Mouse (Mus musculus): ENCODE measurements around the gene Ptprn2. TPM values are rescaled to one million over a fixed set of nuclear protein-coding genes. Genes with fewer than 3 reads are reported as not detected.
"Not testable (repeated sequence)": the region's sequence is repeated elsewhere in the genome, so short reads cannot be mapped to it uniquely, and the experiment has no call there.

Gene Ptprn2
- polyA plus RNA-seq, 1 experiment from 2014 or later = 6.9 TPM

- H3K9me3 ChIP-seq (ENCODE audit: control insufficient read depth, low read length) = no peaks in the 10 kb centered on the region
- no peaks in the 10 kb centered on the region for H3K36me3 ChIP-seq (ENCODE audit: control insufficient read depth, insufficient read depth, low read length)
- H3K4me2 ChIP-seq (replicated peaks; ENCODE audit: low read depth, low read length) = no peak overlapping the region
- H3K4me1 ChIP-seq (replicated peaks; ENCODE audit: control insufficient read depth, insufficient read depth, low read length) = no peaks in the 10 kb centered on the region
- WGBS = 76% methylated on average over 8 of the region's 8 CpGs
- H3K27me3 ChIP-seq (ENCODE audit: control insufficient read depth, insufficient read depth, low read length) = peaks cover 5% of the 10 kb centered on the region; the same call in 1 of the 2 replicates
- H3K9ac ChIP-seq (ENCODE audit: low read depth, low read length) = no peak overlapping the region
- H3K4me3 ChIP-seq (ENCODE audit: low read depth, low read length) = no peak overlapping the region
- DNase-seq (ENCODE audit: low spot score) = no peak
- H3K27ac ChIP-seq (ENCODE audit: low read depth, low read length) = no peak overlapping the region
- no peak for ATAC-seq (ENCODE audit: low FRiP score)
Observed at GRCm38 (mm10) chr12:116488836-116489235, 3.3 kb downstream of the Ptprn2 start.

- DNase-seq (ENCODE audit: low spot score) = no peak
- Histone ChIP-seq H3K27ac (ENCODE audit: low read depth, low read length) (no peak overlapping the region), H3K4me1 (replicated peaks; ENCODE audit: control insufficient read depth, insufficient read depth, low read length) (no peaks in the 10 kb centered on the region), H3K4me3 (ENCODE audit: low read depth, low read length) (no peak overlapping the region), H3K9me3 (ENCODE audit: control insufficient read depth, low read length) (no peaks in the 10 kb centered on the region), H3K9ac (ENCODE audit: low read depth, low read length) (no peak overlapping the region), H3K36me3 (ENCODE audit: control insufficient read depth, insufficient read depth, low read length) (no peaks in the 10 kb centered on the region), H3K4me2 (replicated peaks; ENCODE audit: low read depth, low read length) (no peak overlapping the region), H3K27me3 (ENCODE audit: control insufficient read depth, insufficient read depth, low read length) (peaks cover 5% of the 10 kb centered on the region; the same call in 1 of the 2 replicates)
- 91% methylated on average over 5 of the region's 5 CpGs for WGBS
- ATAC-seq (ENCODE audit: low FRiP score) = no peak
Observed at GRCm38 (mm10) chr12:116490575-116491356, 5.2 kb downstream of the Ptprn2 start.

- no peaks in the 10 kb centered on the region for H3K36me3 ChIP-seq (ENCODE audit: control insufficient read depth, insufficient read depth, low read length)
- H3K27ac ChIP-seq (ENCODE audit: low read depth, low read length) = no peak overlapping the region
- DNase-seq (ENCODE audit: low spot score) (no peak), ATAC-seq (ENCODE audit: low FRiP score) (no peak)
- no peak overlapping the region for H3K4me2 ChIP-seq (replicated peaks; ENCODE audit: low read depth, low read length)
- no peak overlapping the region for H3K4me3 ChIP-seq (ENCODE audit: low read depth, low read length)
- no peaks in the 10 kb centered on the region for H3K4me1 ChIP-seq (replicated peaks; ENCODE audit: control insufficient read depth, insufficient read depth, low read length)
- no peaks in the 10 kb centered on the region for H3K27me3 ChIP-seq (ENCODE audit: control insufficient read depth, insufficient read depth, low read length)
- no peak overlapping the region for H3K9ac ChIP-seq (ENCODE audit: low read depth, low read length)
- H3K9me3 ChIP-seq (ENCODE audit: control insufficient read depth, low read length) = no peaks in the 10 kb centered on the region
Observed at GRCm38 (mm10) chr12:116498666-116499065, 13.1 kb downstream of the Ptprn2 start.

GRCm38 (mm10) chr12:116500652-116501051 is 15.1 kb downstream of the Ptprn2 start:
- ATAC-seq (ENCODE audit: low FRiP score) = no peak
- Histone ChIP-seq H3K4me3 (ENCODE audit: low read depth, low read length) (no peak overlapping the region), H3K27me3 (ENCODE audit: control insufficient read depth, insufficient read depth, low read length) (no peaks in the 10 kb centered on the region), H3K9ac (ENCODE audit: low read depth, low read length) (no peak overlapping the region), H3K27ac (ENCODE audit: low read depth, low read length) (no peak overlapping the region), H3K4me2 (replicated peaks; ENCODE audit: low read depth, low read length) (no peak overlapping the region), H3K9me3 (ENCODE audit: control insufficient read depth, low read length) (no peaks in the 10 kb centered on the region), H3K36me3 (ENCODE audit: control insufficient read depth, insufficient read depth, low read length) (no peaks in the 10 kb centered on the region), H3K4me1 (replicated peaks; ENCODE audit: control insufficient read depth, insufficient read depth, low read length) (no peaks in the 10 kb centered on the region)
- WGBS = 82% methylated on average over 11 of the region's 11 CpGs
- no peak for DNase-seq (ENCODE audit: low spot score)

GRCm38 (mm10) chr12:116512482-116512881 is 27.0 kb downstream of the Ptprn2 start:
- no peak for DNase-seq (ENCODE audit: low spot score)
- Histone ChIP-seq H3K4me1 (replicated peaks; ENCODE audit: control insufficient read depth, insufficient read depth, low read length) (no peaks in the 10 kb centered on the region), H3K27me3 (ENCODE audit: control insufficient read depth, insufficient read depth, low read length) (no peaks in the 10 kb centered on the region), H3K4me2 (replicated peaks; ENCODE audit: low read depth, low read length) (no peak overlapping the region), H3K36me3 (ENCODE audit: control insufficient read depth, insufficient read depth, low read length) (no peaks in the 10 kb centered on the region), H3K9me3 (ENCODE audit: control insufficient read depth, low read length) (no peaks in the 10 kb centered on the region), H3K4me3 (ENCODE audit: low read depth, low read length) (no peak overlapping the region), H3K9ac (ENCODE audit: low read depth, low read length) (no peak overlapping the region), H3K27ac (ENCODE audit: low read depth, low read length) (no peak overlapping the region)
- WGBS = 100% methylated on average over 1 of the region's 1 CpGs
- 0 out of 2 replicates have a peak, but pooled peaks have one; percentile 22 for ATAC-seq (ENCODE audit: low FRiP score)

GRCm38 (mm10) chr12:116513788-116514187 is 28.3 kb downstream of the Ptprn2 start:
- not testable (repeated sequence) for H3K27ac ChIP-seq (ENCODE audit: low read depth, low read length); H3K9me3 ChIP-seq (ENCODE audit: control insufficient read depth, low read length); H3K4me3 ChIP-seq (ENCODE audit: low read depth, low read length); H3K27me3 ChIP-seq (ENCODE audit: control insufficient read depth, insufficient read depth, low read length); H3K9ac ChIP-seq (ENCODE audit: low read depth, low read length); H3K4me2 ChIP-seq (replicated peaks; ENCODE audit: low read depth, low read length); ATAC-seq (ENCODE audit: low FRiP score); DNase-seq (ENCODE audit: low spot score); H3K36me3 ChIP-seq (ENCODE audit: control insufficient read depth, insufficient read depth, low read length); H3K4me1 ChIP-seq (replicated peaks; ENCODE audit: control insufficient read depth, insufficient read depth, low read length)
- WGBS = 86% methylated on average over 2 of the region's 2 CpGs

- Histone ChIP-seq H3K27ac (ENCODE audit: low read depth, low read length) (no peak overlapping the region), H3K9me3 (ENCODE audit: control insufficient read depth, low read length) (no peaks in the 10 kb centered on the region), H3K4me3 (ENCODE audit: low read depth, low read length) (no peak overlapping the region), H3K36me3 (ENCODE audit: control insufficient read depth, insufficient read depth, low read length) (no peaks in the 10 kb centered on the region), H3K9ac (ENCODE audit: low read depth, low read length) (no peak overlapping the region), H3K4me1 (replicated peaks; ENCODE audit: control insufficient read depth, insufficient read depth, low read length) (no peaks in the 10 kb centered on the region), H3K27me3 (ENCODE audit: control insufficient read depth, insufficient read depth, low read length) (no peaks in the 10 kb centered on the region), H3K4me2 (replicated peaks; ENCODE audit: low read depth, low read length) (no peak overlapping the region)
- DNase-seq (ENCODE audit: low spot score) (no peak), ATAC-seq (ENCODE audit: low FRiP score) (no peak)
Observed at GRCm38 (mm10) chr12:116515824-116516223, 30.3 kb downstream of the Ptprn2 start.

GRCm38 (mm10) chr12:116528861-116529260 is 43.3 kb downstream of the Ptprn2 start:
- DNase-seq (ENCODE audit: low spot score) = no peak
- Histone ChIP-seq H3K27ac (ENCODE audit: low read depth, low read length) (no peak overlapping the region), H3K27me3 (ENCODE audit: control insufficient read depth, insufficient read depth, low read length) (no peaks in the 10 kb centered on the region), H3K4me1 (replicated peaks; ENCODE audit: control insufficient read depth, insufficient read depth, low read length) (no peaks in the 10 kb centered on the region), H3K9me3 (ENCODE audit: control insufficient read depth, low read length) (no peaks in the 10 kb centered on the region), H3K4me2 (replicated peaks; ENCODE audit: low read depth, low read length) (no peak overlapping the region), H3K9ac (ENCODE audit: low read depth, low read length) (no peak overlapping the region), H3K36me3 (ENCODE audit: control insufficient read depth, insufficient read depth, low read length) (no peaks in the 10 kb centered on the region), H3K4me3 (ENCODE audit: low read depth, low read length) (no peak overlapping the region)
- ATAC-seq (ENCODE audit: low FRiP score) = no peak
- WGBS = 83% methylated on average over 4 of the region's 4 CpGs

GRCm38 (mm10) chr12:116533281-116533680 is 47.8 kb downstream of the Ptprn2 start:
- H3K9me3 ChIP-seq (ENCODE audit: control insufficient read depth, low read length) = no peaks in the 10 kb centered on the region
- H3K9ac ChIP-seq (ENCODE audit: low read depth, low read length) = no peak overlapping the region
- no peaks in the 10 kb centered on the region for H3K36me3 ChIP-seq (ENCODE audit: control insufficient read depth, insufficient read depth, low read length)
- ATAC-seq (ENCODE audit: low FRiP score) = no peak
- H3K4me2 ChIP-seq (replicated peaks; ENCODE audit: low read depth, low read length) = no peak overlapping the region
- H3K27ac ChIP-seq (ENCODE audit: low read depth, low read length) = no peak overlapping the region
- H3K4me3 ChIP-seq (ENCODE audit: low read depth, low read length) = no peak overlapping the region
- H3K4me1 ChIP-seq (replicated peaks; ENCODE audit: control insufficient read depth, insufficient read depth, low read length) = no peaks in the 10 kb centered on the region
- DNase-seq (ENCODE audit: low spot score) = no peak
- H3K27me3 ChIP-seq (ENCODE audit: control insufficient read depth, insufficient read depth, low read length) = no peaks in the 10 kb centered on the region

All from hindbrain, embryonic 11.5 days (tissue).